Mouse (Mus musculus) liver, embryonic 11.5 days (tissue): Measurements from ENCODE around the gene Pcsk2. TPM values are rescaled to one million over a fixed set of nuclear protein-coding genes. Genes with fewer than 3 reads are reported as not detected.

ENCODE experiments used
- ATAC-seq: fragments of 200-750 bp; cut with Nextera tagmentation; replicated peaks from 2 replicates; pipeline ENCODE4 v1.8.0; 2017; ENCODE audit warnings: moderate number of reproducible peaks, mild to moderate bottlenecking, moderate TSS enrichment, moderate library complexity; ENCODE audit not compliant: low FRiP score
- DNase-seq: peaks from one replicate; pipeline ENCODE4 v3.0.0-alpha.2; 2017; ENCODE audit warnings: low spot score
- H3K27ac ChIP-seq: fragments of 300-500 bp; sonication (generic); 2 replicates; pipeline ENCODE4 v1.5.1; 2014; ENCODE audit warnings: mild to moderate bottlenecking, low read depth, low read length, control low read depth
- H3K27me3 ChIP-seq: fragments of 300-500 bp; sonication (generic); replicated peaks from 2 replicates; pipeline ENCODE4 v1.6.1; 2014; ENCODE audit warnings: low read length, mixed read lengths; ENCODE audit not compliant: control insufficient read depth, insufficient read depth
- H3K36me3 ChIP-seq: fragments of 300-500 bp; sonication (generic); 2 replicates; pipeline ENCODE4 v1.6.1; 2014; ENCODE audit warnings: mild to moderate bottlenecking, low read length, moderate library complexity, mixed read lengths; ENCODE audit not compliant: control insufficient read depth, insufficient read depth
- H3K4me1 ChIP-seq: fragments of 300-500 bp; sonication (generic); replicated peaks from 2 replicates; pipeline ENCODE4 v1.6.1; 2014; ENCODE audit warnings: low read length, mixed read lengths; ENCODE audit not compliant: control insufficient read depth, insufficient read depth
- H3K4me2 ChIP-seq: fragments of 300-500 bp; sonication (generic); 2 replicates; pipeline ENCODE4 v1.6.1; 2014; ENCODE audit warnings: mild to moderate bottlenecking, control low read depth, moderate library complexity
- H3K4me3 ChIP-seq: fragments of 300-500 bp; sonication (generic); 2 replicates; pipeline ENCODE4 v1.5.1; 2014; ENCODE audit warnings: low read depth, low read length, control low read depth
- H3K9ac ChIP-seq: fragments of 300-500 bp; sonication (generic); 2 replicates; pipeline ENCODE4 v1.6.1; 2014; ENCODE audit warnings: low read depth, low read length, control low read depth
- H3K9me3 ChIP-seq: fragments of 300-500 bp; sonication (generic); 2 replicates; pipeline ENCODE4 v1.6.1; 2016; ENCODE audit warnings: low read length, inconsistent platforms, mixed read lengths; ENCODE audit not compliant: control insufficient read depth
- WGBS: fragments of 180-500 bp; shearing (Covaris S2); extraction: QIAGEN DNeasy Blood & Tissue Kit; methylation state at CpG from one replicate; pipeline ENCODE4 v1.1.7; 2014; 5-methylcytosine and 5-hydroxymethylcytosine counted together
- polyA plus RNA-seq: library from polyadenylated mRNA; unstranded; fragments of >200 nt; fragmentation: Nextera tagmentation; extraction: Ambion mirVana; gene quantifications from 2 replicates; pipeline ENCODE4 v1.2.1, GENCODE M21; 2014

Pcsk2 gene
- polyA plus RNA-seq, 1 experiment from 2014 or later, result 0.56 TPM

DNA sequence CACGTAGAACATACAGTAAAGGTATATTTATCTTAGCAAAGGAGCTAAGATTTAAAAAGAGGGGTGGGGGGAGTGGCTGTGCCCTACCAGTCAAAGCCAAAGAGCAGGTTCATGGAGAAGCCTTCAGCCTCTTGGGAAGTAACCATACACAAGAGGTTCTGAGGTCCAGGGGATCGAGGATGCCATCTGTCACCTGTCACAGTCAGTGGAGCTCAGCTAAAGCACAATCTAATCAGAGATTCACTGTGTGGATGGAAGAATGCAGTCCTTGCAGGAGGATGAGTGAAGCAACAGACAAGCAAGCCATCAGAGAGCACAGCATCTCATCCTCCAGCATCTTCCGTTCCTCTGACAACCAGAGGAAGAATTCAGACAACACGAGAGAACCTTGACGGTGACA lies 244.0 kb downstream of the Pcsk2 start:
- Histone ChIP-seq H3K4me3 (no peak overlapping the region), H3K9me3 (no peaks in the 10 kb centered on the region), H3K27ac (no peak overlapping the region), H3K27me3 (no peaks in the 10 kb centered on the region), H3K4me2 (no peak overlapping the region), H3K4me1 (no peaks in the 10 kb centered on the region), H3K36me3 (no peaks in the 10 kb centered on the region), H3K9ac (no peak overlapping the region)
- no peak for ATAC-seq
- no peak for DNase-seq
- 73% methylated on average over 5 of the region's 5 CpGs for WGBS

DNA sequence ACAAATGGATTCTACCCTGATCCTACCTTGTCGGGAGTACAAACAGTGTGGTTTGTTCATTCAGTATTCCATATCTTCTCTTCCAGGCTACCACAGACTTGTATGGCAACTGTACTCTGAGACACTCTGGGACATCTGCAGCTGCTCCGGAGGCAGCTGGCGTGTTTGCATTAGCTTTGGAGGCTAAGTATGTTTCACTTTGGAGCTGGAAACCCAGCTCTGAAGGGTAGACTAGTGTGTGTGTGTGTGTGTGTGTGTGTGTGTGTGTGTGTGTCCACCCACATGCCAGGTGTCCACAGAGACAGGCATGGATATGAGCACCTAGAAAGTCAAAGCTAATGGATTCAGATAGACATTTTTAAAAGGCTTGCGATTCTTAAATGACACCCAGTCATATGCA lies 249.9 kb downstream of the Pcsk2 start:
- Histone ChIP-seq H3K4me2 (no peak overlapping the region), H3K4me3 (no peak overlapping the region), H3K9ac (no peak overlapping the region), H3K36me3 (no peaks in the 10 kb centered on the region), H3K4me1 (no peaks in the 10 kb centered on the region), H3K9me3 (no peaks in the 10 kb centered on the region), H3K27ac (no peak overlapping the region), H3K27me3 (no peaks in the 10 kb centered on the region)
- ATAC-seq, result no peak
- WGBS, result 85% methylated on average over 4 of the region's 4 CpGs
- no peak for DNase-seq

DNA sequence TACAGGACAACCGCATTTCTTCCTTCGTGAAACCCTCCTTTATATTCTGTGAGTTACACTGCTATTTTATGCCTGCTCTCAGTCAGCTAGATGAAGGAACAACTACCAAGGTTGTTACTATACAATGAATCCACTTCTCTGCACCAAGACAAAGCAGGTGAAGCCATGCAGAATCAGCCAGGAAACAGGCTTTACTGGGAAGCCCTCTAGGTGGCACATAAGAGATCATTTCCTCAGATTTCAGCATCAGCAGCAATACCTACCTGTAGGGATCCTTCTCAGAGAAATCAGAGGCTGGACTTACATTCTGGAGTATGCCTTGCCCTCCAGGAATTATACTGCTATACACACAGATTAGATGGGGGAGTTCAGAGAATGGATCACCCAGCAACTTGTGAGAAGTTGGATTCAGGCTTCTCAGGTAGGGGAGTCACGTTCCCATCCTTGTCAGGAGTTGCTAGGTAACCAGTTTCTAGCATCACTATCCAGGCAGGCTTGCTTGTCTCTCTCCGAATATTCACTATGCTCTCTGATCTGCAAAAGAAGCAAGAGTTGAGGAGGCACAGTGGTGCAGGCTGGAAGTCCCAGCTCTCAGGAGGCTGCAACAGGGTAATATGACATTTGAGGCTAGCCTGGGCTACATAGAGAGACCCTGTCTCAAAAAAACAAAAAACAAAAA lies 250.5 kb downstream of the Pcsk2 start:
- no peak for ATAC-seq
- no peak overlapping the region for H3K4me2 ChIP-seq
- WGBS, result 73% methylated on average over 4 of the region's 4 CpGs

DNA sequence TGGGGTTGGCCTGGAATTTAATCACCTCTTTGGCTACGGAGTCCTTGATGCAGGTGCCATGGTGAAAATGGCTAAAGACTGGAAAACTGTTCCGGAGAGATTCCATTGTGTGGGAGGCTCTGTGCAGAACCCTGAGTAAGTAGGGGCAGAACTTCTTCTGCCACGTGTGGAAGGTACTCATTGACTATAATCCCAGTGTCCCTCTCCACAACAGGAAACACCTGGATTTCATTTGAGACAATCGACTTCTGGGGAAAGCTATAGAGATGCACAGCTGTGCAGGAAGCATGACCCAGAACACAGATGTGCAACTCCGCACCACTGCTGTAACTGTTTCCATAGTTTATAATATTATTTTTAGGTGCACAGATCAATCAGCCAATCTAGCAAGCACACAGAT lies 255.1 kb downstream of the Pcsk2 start:
- H3K36me3 ChIP-seq, result no peaks in the 10 kb centered on the region
- H3K9ac ChIP-seq, result no peak overlapping the region
- no peaks in the 10 kb centered on the region for H3K4me1 ChIP-seq
- H3K9me3 ChIP-seq, result no peaks in the 10 kb centered on the region
- no peak overlapping the region for H3K27ac ChIP-seq
- no peak overlapping the region for H3K4me3 ChIP-seq
- 70% methylated on average over 5 of the region's 5 CpGs for WGBS
- H3K4me2 ChIP-seq, result no peak overlapping the region
- no peaks in the 10 kb centered on the region for H3K27me3 ChIP-seq
- DNase-seq (no peak), ATAC-seq (no peak)

More for the DNA sequence above, 250.5 kb downstream of the Pcsk2 start:
- no peaks in the 10 kb centered on the region for H3K4me1 ChIP-seq
- no peak overlapping the region for H3K9ac ChIP-seq
- no peaks in the 10 kb centered on the region for H3K9me3 ChIP-seq
- DNase-seq, result no peak
- H3K27me3 ChIP-seq, result no peaks in the 10 kb centered on the region
- no peak overlapping the region for H3K4me3 ChIP-seq
- H3K27ac ChIP-seq, result no peak overlapping the region
- no peaks in the 10 kb centered on the region for H3K36me3 ChIP-seq

DNA sequence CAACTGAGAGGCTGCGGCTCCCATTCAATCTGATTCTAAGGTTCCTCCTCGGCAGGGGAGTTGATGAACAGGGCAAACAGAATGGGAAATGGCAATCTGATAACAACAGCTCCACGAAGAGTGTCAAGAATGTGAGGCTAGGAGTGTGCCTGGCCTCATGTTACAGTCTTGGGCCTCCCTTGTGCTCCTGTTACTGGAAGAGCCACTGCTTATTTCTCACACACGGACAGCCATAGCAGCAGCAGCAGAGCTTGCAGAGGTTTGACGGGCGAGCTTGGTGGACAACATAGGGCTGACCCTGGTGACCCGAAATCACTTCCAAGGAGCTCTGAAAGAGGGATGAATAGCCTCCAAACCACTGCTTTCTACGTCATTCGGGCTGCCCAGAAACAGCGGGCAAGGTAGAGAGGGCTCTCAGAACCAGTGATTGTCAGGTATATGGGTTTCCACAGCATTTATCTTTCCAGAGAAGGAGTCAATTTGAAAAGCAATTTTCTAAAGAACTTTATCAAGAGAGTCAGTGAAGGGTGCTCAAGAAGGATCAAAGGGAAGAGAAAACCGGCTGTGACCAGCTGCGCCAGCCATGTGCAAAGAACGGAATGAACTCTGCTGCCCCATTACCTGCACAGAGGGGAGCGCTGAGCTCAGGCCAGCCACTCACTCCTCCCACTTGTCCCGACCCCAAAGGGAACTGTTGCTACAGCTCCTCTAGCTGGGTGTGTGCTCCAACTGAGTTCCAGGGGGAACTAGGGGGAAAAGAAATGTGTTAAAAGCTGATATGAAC lies 260.4 kb downstream of the Pcsk2 start:
- H3K36me3 ChIP-seq, result no peaks in the 10 kb centered on the region
- no peak overlapping the region for H3K4me3 ChIP-seq
- no peak overlapping the region for H3K27ac ChIP-seq
- ATAC-seq, result no peak
- H3K9ac ChIP-seq, result no peak overlapping the region
- WGBS, result 62% methylated on average over 15 of the region's 15 CpGs
- H3K4me1 ChIP-seq, result no peaks in the 10 kb centered on the region
- no peak for DNase-seq
- no peaks in the 10 kb centered on the region for H3K9me3 ChIP-seq
- no peak overlapping the region for H3K4me2 ChIP-seq
- no peaks in the 10 kb centered on the region for H3K27me3 ChIP-seq

DNA sequence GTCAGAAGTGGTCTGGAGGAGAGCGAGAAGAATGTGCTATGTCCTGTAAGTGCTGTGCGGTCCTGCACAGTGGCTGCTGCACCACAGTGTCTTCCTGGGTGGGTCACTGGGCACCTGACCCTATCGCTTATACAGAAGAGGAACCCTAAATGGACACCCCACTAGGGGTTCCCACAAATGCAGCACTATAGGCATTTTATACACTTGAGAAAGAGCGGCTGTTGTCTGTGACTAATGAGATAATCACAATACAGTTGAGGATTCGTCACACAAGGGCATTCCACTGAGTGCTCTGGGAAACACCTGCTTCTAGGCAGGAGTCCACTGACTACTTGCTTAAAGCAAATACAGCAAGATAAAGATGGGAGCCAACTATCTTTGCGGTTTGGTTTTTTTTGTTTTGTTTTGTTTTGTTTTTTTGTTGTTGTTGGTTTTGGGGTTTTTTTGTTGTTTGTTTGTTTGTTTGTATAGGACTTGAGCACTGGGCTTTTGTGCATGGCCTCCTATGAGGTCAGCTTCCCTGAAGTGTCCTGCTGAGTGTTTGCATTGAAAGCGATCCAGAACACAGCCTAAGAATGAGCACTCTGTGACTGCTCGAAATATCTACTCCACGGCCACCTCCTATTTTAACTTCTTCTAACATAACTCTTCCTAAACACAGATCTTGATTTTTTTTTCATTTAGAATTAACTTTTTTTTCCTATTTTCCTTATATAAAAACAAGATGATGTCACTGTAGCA lies 261.1 kb downstream of the Pcsk2 start:
- Histone ChIP-seq H3K4me1 (no peaks in the 10 kb centered on the region), H3K4me3 (no peak overlapping the region), H3K9me3 (no peaks in the 10 kb centered on the region), H3K4me2 (no peak overlapping the region), H3K27ac (no peak overlapping the region), H3K27me3 (no peaks in the 10 kb centered on the region), H3K9ac (no peak overlapping the region), H3K36me3 (no peaks in the 10 kb centered on the region)
- 76% methylated on average over 9 of the region's 9 CpGs for WGBS
- no peak for DNase-seq
- ATAC-seq, result no peak

DNA sequence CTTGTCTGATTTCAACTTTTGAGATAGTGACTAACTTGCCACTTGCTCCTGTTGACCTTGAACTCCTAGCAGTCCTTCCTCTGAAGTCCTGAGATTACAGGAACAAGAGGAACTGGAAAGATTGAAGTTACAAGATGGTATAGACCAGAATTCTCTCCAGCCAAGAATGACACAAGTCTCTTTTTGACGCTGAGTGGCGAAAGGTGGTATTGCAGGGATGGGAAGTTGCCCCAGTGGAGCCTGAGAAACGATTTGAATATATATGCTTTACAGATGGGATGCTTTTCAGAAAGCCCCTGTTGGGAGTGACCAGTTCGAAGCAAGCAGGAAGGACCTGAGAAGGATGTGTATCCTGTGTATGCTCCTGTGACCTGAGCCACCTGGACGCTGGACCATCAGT lies 262.8 kb downstream of the Pcsk2 start:
- Histone ChIP-seq H3K4me3 (no peak overlapping the region), H3K36me3 (no peaks in the 10 kb centered on the region), H3K27me3 (no peaks in the 10 kb centered on the region), H3K27ac (no peak overlapping the region), H3K4me2 (no peak overlapping the region), H3K9me3 (no peaks in the 10 kb centered on the region), H3K4me1 (no peaks in the 10 kb centered on the region), H3K9ac (no peak overlapping the region)
- DNase-seq, result no peak
- ATAC-seq, result no peak
- WGBS, result 59% methylated on average over 5 of the region's 5 CpGs

DNA sequence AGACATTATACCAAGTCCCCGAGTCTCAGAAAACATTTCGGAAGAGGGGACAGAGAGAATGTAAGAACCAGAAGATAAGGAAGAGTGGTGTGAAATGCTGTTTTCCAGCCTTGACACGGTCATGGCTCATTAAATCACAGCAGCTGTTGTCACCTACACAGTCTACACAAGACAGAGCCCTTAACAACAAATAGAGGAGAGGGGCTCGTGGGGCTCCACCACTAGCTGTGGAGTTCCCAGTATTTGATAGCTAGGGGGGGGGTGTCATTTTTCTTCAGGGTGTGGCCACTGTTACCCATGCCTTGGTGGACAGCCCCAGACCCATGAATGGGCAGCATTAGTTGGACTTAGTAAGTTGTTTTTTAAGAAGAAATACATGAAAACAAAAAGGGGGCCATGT lies 266.3 kb downstream of the Pcsk2 start:
- no peaks in the 10 kb centered on the region for H3K36me3 ChIP-seq
- no peaks in the 10 kb centered on the region for H3K4me1 ChIP-seq
- no peak overlapping the region for H3K27ac ChIP-seq
- DNase-seq (no peak), ATAC-seq (no peak)
- H3K9ac ChIP-seq, result no peak overlapping the region
- no peaks in the 10 kb centered on the region for H3K9me3 ChIP-seq
- 61% methylated on average over 4 of the region's 4 CpGs for WGBS
- H3K4me3 ChIP-seq, result no peak overlapping the region
- H3K4me2 ChIP-seq, result no peak overlapping the region
- H3K27me3 ChIP-seq, result no peaks in the 10 kb centered on the region
